Mouse (Mus musculus): ENCODE measurements around the gene Prkag2. TPM values are rescaled to one million over a fixed set of nuclear protein-coding genes. Genes with fewer than 3 reads are reported as not detected.

The Prkag2 gene
- total RNA-seq (2021), result 100 to 1,000 TPM; 162 to 172 TPM

DNA sequence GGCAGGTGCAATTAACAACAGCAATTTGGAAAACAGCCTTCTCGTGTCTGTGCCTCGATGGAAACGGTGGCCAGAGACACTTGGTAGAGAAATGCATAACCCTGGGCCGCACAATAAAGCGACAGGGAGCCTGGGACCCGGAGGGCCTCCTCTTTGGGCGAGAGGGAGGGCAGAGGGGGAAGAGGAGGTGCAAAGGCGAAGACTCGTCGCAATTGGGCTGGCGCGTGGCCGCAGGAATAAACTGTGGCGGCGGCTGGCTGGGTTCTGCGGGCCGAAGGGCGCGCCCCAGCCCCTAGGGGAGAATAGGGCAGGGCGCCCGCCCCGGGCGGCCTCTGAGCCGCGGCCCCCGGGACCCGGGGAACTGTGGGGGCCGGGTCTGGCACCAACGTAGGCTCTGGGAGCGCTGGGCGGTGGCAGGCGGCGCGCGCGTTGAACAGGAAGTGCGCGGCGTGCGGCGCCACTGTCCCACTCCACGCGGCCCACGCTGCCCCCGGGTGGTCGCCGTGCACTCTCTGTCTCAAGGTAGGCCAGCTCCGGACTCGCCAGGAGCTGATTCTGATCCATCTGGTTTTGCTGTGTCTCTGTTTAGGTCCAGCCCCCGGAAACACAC is at the start of gene Prkag2:
Gene Prkag2, minus strand, starts transcription at position 127 of the 610 bp plus-strand sequence.
- intact Hi-C loops (cut with DNase I), result no loop called here
- peak; percentile 37 for DNase-seq

DNA sequence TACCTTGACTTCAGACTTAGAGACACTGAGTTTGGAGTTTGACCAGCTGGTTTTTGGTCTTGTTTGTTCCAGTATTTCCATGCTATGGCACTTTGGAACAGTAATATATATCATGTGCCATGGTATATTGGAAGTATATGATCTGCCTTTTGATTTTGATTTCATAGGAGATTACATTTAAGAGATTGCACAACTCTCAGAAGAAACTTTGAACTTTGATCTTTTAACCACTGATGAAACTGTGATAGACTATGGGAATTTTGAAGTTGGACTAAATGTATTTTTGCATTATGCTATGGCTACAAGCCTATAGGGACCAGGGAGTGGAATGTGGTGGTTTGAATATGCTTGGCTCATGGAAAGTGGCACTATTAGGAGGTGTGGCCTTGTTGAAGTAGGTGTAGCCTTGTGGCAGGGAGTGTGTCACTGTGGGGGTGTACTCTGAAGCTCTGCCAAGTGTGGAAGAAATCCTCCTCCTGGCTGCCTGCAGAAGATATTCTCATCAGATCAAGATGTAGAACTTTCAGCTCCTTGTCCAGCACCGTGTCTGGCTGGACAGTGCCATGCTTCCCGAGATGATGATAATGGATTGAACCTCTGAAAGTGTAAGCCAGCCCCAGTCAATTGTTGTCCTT is 49.0 kb upstream of the Prkag2 start:
- DNase-seq, result no peak
- intact Hi-C loops (cut with DNase I), result no loop called here

- no peak for DNase-seq
- intact Hi-C loops (cut with DNase I), result no loop called here
Observed at GRCm38 (mm10) chr5:25146705-25147104, 46.3 kb upstream of the Prkag2 start.

- intact Hi-C loops (cut with DNase I), result no loop called here
- no peak for DNase-seq
Observed at GRCm38 (mm10) chr5:25127865-25128264, 27.4 kb upstream of the Prkag2 start.

- no peak for DNase-seq
- intact Hi-C loops (cut with DNase I), result no loop called here
Observed at GRCm38 (mm10) chr5:25125884-25126560, 25.6 kb upstream of the Prkag2 start.

- intact Hi-C loops (cut with DNase I), result no loop called here
- DNase-seq, result no peak
Observed at GRCm38 (mm10) chr5:25122534-25122933, 22.1 kb upstream of the Prkag2 start.

DNA sequence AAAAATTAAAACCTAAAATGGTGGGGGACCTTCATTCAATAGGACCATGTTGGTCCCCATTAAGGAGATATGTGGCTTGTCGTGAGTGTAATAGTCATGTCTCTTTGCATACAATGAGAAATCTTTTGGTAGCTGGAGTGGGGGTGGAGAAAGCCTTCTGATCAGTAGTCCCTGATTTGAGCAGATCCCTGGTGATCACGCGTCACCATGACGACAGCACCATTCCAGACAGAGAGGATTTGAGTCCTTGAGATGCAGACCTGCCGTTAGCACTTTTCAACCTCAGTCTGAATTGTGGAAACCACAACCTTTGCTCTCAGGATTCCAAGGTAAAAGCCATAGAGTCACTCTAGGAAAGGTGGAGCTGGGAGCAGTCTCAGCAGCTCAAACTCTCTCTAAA is 18.7 kb upstream of the Prkag2 start:
- intact Hi-C loops (cut with DNase I), result no loop called here
- DNase-seq, result no peak

DNA sequence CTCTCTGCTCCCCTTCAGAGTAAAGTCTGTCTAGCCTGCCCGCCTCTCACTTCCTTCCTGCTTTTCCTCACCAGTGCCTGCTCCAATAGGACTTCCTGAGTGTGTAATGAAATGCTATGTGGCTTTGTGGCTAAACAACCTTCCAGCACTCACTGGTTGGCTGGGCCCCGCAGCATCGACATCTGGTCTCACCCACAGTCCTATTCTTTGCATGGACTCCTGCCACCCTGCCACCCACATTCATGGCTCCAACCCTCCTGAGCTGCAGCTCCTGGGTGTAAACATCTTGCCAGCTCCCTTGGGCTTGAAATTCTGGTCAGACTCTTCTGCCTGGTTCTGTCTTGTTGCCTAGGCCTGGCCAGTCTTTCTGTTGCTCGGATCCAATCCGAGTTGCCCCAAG is 15.6 kb upstream of the Prkag2 start:
- intact Hi-C loops (cut with DNase I), result no loop called here
- DNase-seq, result no peak

- DNase-seq, result no peak
- intact Hi-C loops (cut with DNase I), result no loop called here
Observed at GRCm38 (mm10) chr5:25115216-25115615, 14.8 kb upstream of the Prkag2 start.

- intact Hi-C loops (cut with DNase I), result no loop called here
- no peak for DNase-seq
Observed at GRCm38 (mm10) chr5:25114110-25114509, 13.7 kb upstream of the Prkag2 start.

- intact Hi-C loops (cut with DNase I), result no loop called here
- DNase-seq, result no peak
Observed at GRCm38 (mm10) chr5:25110314-25110713, 9.9 kb upstream of the Prkag2 start.

DNA sequence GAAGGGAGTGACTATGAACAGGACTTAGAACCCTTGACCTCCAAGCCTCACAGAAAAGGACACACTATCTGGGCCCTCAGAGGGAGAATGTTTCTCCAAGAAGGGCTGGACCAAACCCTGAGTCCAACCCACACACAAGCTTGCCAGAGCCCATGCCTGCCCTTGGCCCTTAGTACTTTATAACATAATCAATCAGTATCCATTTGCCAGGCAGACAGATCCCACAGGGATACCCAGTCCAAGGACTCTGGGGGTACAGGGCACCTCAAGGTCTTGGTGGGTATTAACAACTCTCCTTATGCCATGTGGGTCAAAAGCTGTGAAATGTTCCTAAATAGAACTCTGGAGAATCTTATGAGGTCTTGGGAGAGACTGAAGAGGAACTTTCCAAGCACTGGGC is 5.3 kb upstream of the Prkag2 start:
- intact Hi-C loops (cut with DNase I), result no loop called here
- no peak for DNase-seq

DNA sequence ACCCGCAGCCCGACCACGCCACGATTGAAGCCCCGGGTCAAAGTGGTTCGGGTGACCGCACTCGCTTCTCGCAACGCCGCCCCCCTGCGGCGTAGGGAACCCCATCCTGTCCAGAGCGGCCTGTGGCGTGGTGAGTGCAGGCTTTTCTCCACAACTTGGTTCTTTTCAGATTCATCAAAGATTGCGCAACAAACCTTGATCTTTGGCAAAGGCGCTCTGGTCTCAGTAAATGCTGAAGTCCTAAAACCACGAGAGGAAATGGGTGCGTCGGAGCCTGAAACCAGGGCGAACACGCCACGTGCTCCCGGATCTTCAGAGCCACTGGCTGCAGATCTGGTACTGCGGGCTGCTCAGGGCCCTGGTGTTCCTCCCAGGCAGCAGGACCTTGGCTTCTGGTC is 683 bp upstream of the Prkag2 start:
- DNase-seq, result no peak
- intact Hi-C loops (cut with DNase I), result no loop called here

DNA sequence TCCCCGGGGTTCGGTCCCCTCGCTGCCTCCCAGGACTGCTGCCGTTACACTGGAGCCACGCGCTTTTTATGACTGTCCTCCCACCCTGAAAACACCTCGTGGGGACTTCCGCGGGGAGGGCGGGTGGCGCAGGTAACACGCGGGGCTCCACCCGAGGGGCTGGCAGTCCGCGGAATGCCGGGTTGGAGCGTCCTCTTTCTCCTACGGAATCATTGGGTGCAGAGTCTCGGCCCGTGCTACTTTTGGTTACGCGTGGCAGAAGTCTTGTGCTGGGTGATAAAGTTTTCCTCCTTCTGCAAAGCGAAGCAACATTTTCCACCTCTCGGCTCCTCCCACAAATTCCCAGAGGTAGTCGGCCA is 306 bp downstream of the Prkag2 start:
- DNase-seq, result no peak
- intact Hi-C loops (cut with DNase I), result no loop called here

DNA sequence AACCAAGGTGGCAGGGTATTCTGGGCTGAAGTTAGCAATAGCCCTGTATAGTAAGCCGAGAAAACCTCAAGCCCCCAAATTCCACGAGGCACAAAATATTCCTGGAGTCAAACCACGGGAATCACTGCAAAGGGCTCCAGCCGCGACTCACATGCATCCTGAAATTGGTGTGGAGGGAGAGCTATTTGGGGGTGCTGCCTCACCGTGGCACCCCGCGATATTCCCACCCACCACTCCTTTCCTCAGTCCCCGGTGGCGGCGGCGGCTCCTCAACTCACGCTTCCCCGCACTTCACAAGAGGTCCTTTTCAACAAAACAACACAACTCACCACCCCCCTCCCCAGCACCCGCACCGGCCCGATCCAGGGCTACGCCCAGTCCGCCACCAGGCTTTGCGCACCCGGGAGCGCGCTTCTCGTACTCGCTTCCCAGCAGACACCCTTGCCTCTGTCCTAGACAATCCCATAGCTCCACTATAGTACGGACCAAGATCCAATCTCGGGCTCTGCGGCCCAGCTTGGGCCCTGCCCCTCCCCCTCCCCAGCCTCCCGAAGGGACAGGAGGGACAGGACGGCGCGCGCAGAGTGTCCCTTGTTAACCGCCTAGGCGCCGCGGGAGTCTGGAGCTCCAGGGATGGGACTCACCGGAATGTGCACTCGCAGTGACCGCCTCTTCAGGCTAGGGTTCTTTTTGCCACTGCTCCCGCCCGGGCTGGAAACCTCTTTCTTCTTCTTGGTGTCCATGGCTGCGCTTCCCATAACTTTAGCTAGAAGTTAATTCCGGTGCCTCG is 880 bp downstream of the Prkag2 start:
- DNase-seq, result peak; percentile 44
- intact Hi-C loops (cut with DNase I), result loop anchor here (5.0 kb wide), 1 partner anchor 87 kb away; no protein-coding TSS in a partner anchor

GRCm38 (mm10) chr5:25097891-25098290 is 2.6 kb downstream of the Prkag2 start:
- intact Hi-C loops (cut with DNase I), result loop anchor here (5.0 kb wide), 1 partner anchor 86 kb away; no protein-coding TSS in a partner anchor
- DNase-seq, result no peak

DNA sequence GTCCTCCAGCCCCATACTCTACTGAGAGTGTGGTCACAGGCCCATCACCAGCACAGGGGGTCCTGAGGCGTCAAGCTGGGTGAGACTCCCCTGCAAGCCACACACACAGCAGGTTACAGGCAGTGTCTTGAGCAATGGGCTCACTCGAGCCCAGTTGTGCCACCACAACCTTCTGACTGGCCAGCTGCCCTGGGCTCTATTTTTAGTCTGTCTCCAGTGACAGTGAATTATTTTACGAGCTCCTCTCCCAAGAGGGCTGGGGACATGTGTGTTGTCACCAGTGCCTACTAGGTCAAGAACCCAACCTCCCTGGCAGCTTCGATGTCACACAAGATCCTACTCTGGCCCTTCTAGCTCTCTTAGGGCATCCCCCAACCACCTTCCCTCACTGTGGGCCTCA is 4.0 kb downstream of the Prkag2 start:
- DNase-seq, result no peak
- intact Hi-C loops (cut with DNase I), result loop anchor here (5.0 kb wide), 1 partner anchor 84 kb away; no protein-coding TSS in a partner anchor

- intact Hi-C loops (cut with DNase I), result no loop called here
- no peak for DNase-seq
Observed at GRCm38 (mm10) chr5:25092630-25093245, 7.7 kb downstream of the Prkag2 start.

DNA sequence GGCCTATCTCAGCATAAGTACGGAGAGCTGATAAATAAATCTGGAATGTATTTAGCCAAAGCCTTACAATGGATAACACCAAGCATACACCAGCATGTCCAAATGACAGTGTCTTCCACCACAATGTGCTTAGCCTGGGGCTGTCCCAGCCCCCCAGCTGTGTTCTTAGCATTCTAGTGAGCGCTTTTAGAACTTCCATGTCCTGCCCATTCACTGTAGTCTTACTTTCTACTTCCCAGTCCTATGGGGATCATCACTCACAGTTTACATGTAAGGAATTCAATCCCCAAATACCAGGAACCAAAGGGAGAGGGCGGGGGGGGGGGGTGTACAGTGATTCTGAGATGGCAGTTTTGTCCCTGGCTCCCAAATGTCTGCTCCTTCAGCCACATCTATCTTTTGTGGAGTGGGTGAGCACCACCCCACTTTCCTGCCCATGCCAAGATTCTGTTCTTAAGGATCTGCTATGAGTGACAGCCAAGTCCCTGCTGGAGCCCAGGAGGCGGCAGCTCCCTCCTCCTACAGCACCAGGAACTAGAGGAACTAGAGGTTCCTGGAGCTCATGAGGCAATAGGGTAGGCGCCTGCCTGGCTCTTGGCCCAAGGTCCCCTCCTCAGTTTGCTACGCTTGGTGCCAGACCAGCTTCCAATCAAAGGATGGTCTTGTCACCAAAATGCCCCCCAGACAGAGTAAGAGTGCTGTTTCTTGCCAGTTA is 11.0 kb downstream of the Prkag2 start:
- no peak for DNase-seq

GRCm38 (mm10) chr5:25088633-25089032 is 11.8 kb downstream of the Prkag2 start:
- intact Hi-C loops (cut with DNase I), result no loop called here

More for the DNA sequence above, 11.0 kb downstream of the Prkag2 start:
- intact Hi-C loops (cut with DNase I), result no loop called here

More at GRCm38 (mm10) chr5:25088633-25089032, 11.8 kb downstream of the Prkag2 start:
- peak; percentile 71 for DNase-seq
